8 mouse cellular contexts compared by ENCODE assay signal in genomic region chr19:44544775-44545174, GRCm38 (mm10). TPM values are rescaled to one million over a fixed set of nuclear protein-coding genes. Genes with fewer than 3 reads are reported as not detected.
A peak's percentile ranks its signal among the peaks of the same experiment; 100 is the strongest.
DNase-seq lines count a peak whose midpoint lies in the region; ATAC-seq lines count a peak whose summit lies in the region.

No protein-coding gene starts in this region.

- H3K9ac ChIP-seq in forebrain, embryonic 14.5 days (ENCODE audit: low read length): no peak overlapping the region
- no peak overlapping the region for H3K9ac ChIP-seq in forebrain, embryonic 12.5 days
- no peak overlapping the region for H3K9ac ChIP-seq in limb, embryonic 12.5 days (replicated peaks)
- no peak overlapping the region for H3K9ac ChIP-seq in midbrain, embryonic 14.5 days (replicated peaks; ENCODE audit: low read length)

- peaks cover 3% of the 10 kb centered on the region; the same call in 1 of the 2 replicates for H3K4me1 ChIP-seq in forebrain, embryonic 14.5 days (ENCODE audit: control insufficient read depth, insufficient read depth, low read length)
- H3K4me1 ChIP-seq in forebrain, embryonic 12.5 days: peaks cover 7% of the 10 kb centered on the region
- H3K4me1 ChIP-seq in limb, embryonic 12.5 days (replicated peaks): peaks cover 7% of the 10 kb centered on the region
- peaks cover 6% of the 10 kb centered on the region; the same call in 1 of the 2 replicates for H3K4me1 ChIP-seq in midbrain, embryonic 14.5 days (ENCODE audit: control insufficient read depth, insufficient read depth, low read length)

- H3K27me3 ChIP-seq in forebrain, embryonic 14.5 days (replicated peaks; ENCODE audit: control insufficient read depth, insufficient read depth, low read length): peaks cover 20% of the 10 kb centered on the region
- peaks cover 46% of the 10 kb centered on the region for H3K27me3 ChIP-seq in forebrain, embryonic 12.5 days
- peaks cover 19% of the 10 kb centered on the region for H3K27me3 ChIP-seq in limb, embryonic 12.5 days
- peaks cover 27% of the 10 kb centered on the region for H3K27me3 ChIP-seq in midbrain, embryonic 14.5 days (ENCODE audit: control insufficient read depth, insufficient read depth, low read length)

- peak; percentile 91 for DNase-seq in forebrain, embryonic 14.5 days (ENCODE audit: low spot score)
- peak; percentile 72 to 79 for DNase-seq in cerebellum, postnatal 36 days
- DNase-seq in heart, adult 18-20 months: peak; percentile 76 to 91
- DNase-seq in kidney, adult 18-20 months: peak; percentile 79
- peak; percentile 93 for DNase-seq in midbrain, embryonic 14.5 days
- peak; percentile 54 to 87 for DNase-seq in spleen, postnatal 10 days (ENCODE audit: low spot score in 2 of 2)

- H3K4me2 ChIP-seq in forebrain, embryonic 14.5 days (ENCODE audit: low read length): peak overlapping the region; percentile 48; the same call in 1 of the 2 replicates
- H3K4me2 ChIP-seq in forebrain, embryonic 12.5 days: no peak overlapping the region
- peak overlapping the region; percentile 92 for H3K4me2 ChIP-seq in limb, embryonic 12.5 days
- H3K4me2 ChIP-seq in midbrain, embryonic 14.5 days (ENCODE audit: low read length): peak overlapping the region; percentile 61

- ATAC-seq in forebrain, embryonic 14.5 days: peak; percentile 52; the same call in 1 of the 2 replicates
- ATAC-seq in forebrain, embryonic 12.5 days (ENCODE audit: low FRiP score): no peak
- ATAC-seq in limb, embryonic 12.5 days (ENCODE audit: insufficient number of reproducible peaks, insufficient read depth, low FRiP score, low TSS enrichment, low read depth): no peak
- no peak; the same call in 1 of the 2 replicates for ATAC-seq in midbrain, embryonic 14.5 days (ENCODE audit: low FRiP score, low TSS enrichment)

- no peak overlapping the region for H3K4me3 ChIP-seq in forebrain, embryonic 14.5 days (ENCODE audit: low read depth, low read length)
- H3K4me3 ChIP-seq in forebrain, embryonic 12.5 days (replicated peaks): no peak overlapping the region; the same call in 1 of the 2 replicates
- H3K4me3 ChIP-seq in limb, embryonic 12.5 days (replicated peaks): peak overlapping the region; percentile 52; the same call in 1 of the 2 replicates
- peak overlapping the region; percentile 40; the same call in 1 of the 2 replicates for H3K4me3 ChIP-seq in midbrain, embryonic 14.5 days (replicated peaks; ENCODE audit: low read depth, low read length)

- 0 out of 2 replicates have a peak, but pooled peaks cover 3% of the 10 kb centered on the region for H3K9me3 ChIP-seq in forebrain, embryonic 14.5 days (replicated peaks; ENCODE audit: control insufficient read depth, low read length)
- H3K9me3 ChIP-seq in forebrain, embryonic 12.5 days: peaks cover 15% of the 10 kb centered on the region
- H3K9me3 ChIP-seq in limb, embryonic 12.5 days: peaks cover 18% of the 10 kb centered on the region; the same call in 1 of the 2 replicates
- 0 out of 2 replicates have a peak, but pooled peaks cover 4% of the 10 kb centered on the region for H3K9me3 ChIP-seq in midbrain, embryonic 14.5 days (ENCODE audit: control insufficient read depth, low read length)

- WGBS in forebrain, embryonic 14.5 days: 2% methylated on average over 13 of the region's 13 CpGs
- WGBS in forebrain, embryonic 12.5 days: 3% methylated on average over 13 of the region's 13 CpGs
- WGBS in limb, embryonic 12.5 days: 3% methylated on average over 13 of the region's 13 CpGs
- WGBS in midbrain, embryonic 14.5 days: 2% methylated on average over 13 of the region's 13 CpGs

- peaks cover 16% of the 10 kb centered on the region for H3K36me3 ChIP-seq in forebrain, embryonic 14.5 days (ENCODE audit: control insufficient read depth, insufficient read depth, low read length)
- H3K36me3 ChIP-seq in forebrain, embryonic 12.5 days (replicated peaks): peaks cover 18% of the 10 kb centered on the region
- peaks cover 23% of the 10 kb centered on the region for H3K36me3 ChIP-seq in limb, embryonic 12.5 days
- H3K36me3 ChIP-seq in midbrain, embryonic 14.5 days (ENCODE audit: control insufficient read depth, insufficient read depth, low read length): peaks cover 20% of the 10 kb centered on the region

- no peak overlapping the region for H3K27ac ChIP-seq in forebrain, embryonic 14.5 days (ENCODE audit: low read depth, low read length)
- no peak overlapping the region for H3K27ac ChIP-seq in forebrain, embryonic 12.5 days
- H3K27ac ChIP-seq in limb, embryonic 12.5 days: no peak overlapping the region
- H3K27ac ChIP-seq in midbrain, embryonic 14.5 days (replicated peaks; ENCODE audit: low read depth, low read length): no peak overlapping the region

RNA-seq across cellular contexts. Expression of gene Sec31b, which starts 0.9 kb away (rescaled TPM):
- polyA plus RNA-seq in forebrain, embryonic 14.5 days (2014; fragmentation: Nextera tagmentation; extraction: Ambion mirVana): 0.10 and 0.17 TPM in 2 replicates
- polyA plus RNA-seq in forebrain, embryonic 12.5 days (2016; fragmentation: Nextera tagmentation; extraction: Ambion mirVana): 0.36 and 0.42 TPM in 2 replicates
- total RNA-seq in heart, adult 18-20 months (2021): 10 to 100 TPM in 1 of 2 experiments, 1 to 10 TPM in 1; 9.4 to 10.2 TPM
- polyA plus RNA-seq in limb, embryonic 12.5 days (2016; fragmentation: Nextera tagmentation; extraction: Ambion mirVana): 0.42 and 0.75 TPM in 2 replicates
- 0.05 and 0.12 TPM in 2 replicates for polyA plus RNA-seq in midbrain, embryonic 14.5 days (2014; fragmentation: Nextera tagmentation; extraction: Ambion mirVana)

RNA-seq across cellular contexts. Expression of gene Gm20538, which starts 7.9 kb away (rescaled TPM):
- polyA plus RNA-seq in forebrain, embryonic 14.5 days (2014; fragmentation: Nextera tagmentation; extraction: Ambion mirVana): not detected in 2 replicates
- not detected in 2 replicates for polyA plus RNA-seq in forebrain, embryonic 12.5 days (2016; fragmentation: Nextera tagmentation; extraction: Ambion mirVana)
- not detected for total RNA-seq in heart, adult 18-20 months (2021)
- not detected in 2 replicates for polyA plus RNA-seq in limb, embryonic 12.5 days (2016; fragmentation: Nextera tagmentation; extraction: Ambion mirVana)
- polyA plus RNA-seq in midbrain, embryonic 14.5 days (2014; fragmentation: Nextera tagmentation; extraction: Ambion mirVana): not detected in 2 replicates

RNA-seq across cellular contexts. Expression of gene Ndufb8, which starts 10.5 kb away (rescaled TPM):
- polyA plus RNA-seq in forebrain, embryonic 14.5 days (2014; fragmentation: Nextera tagmentation; extraction: Ambion mirVana): 509 and 616 TPM in 2 replicates
- 378 and 384 TPM in 2 replicates for polyA plus RNA-seq in forebrain, embryonic 12.5 days (2016; fragmentation: Nextera tagmentation; extraction: Ambion mirVana)
- total RNA-seq in heart, adult 18-20 months (2021): 1,000 to 10,000 TPM; 1,929 to 2,019 TPM
- polyA plus RNA-seq in limb, embryonic 12.5 days (2016; fragmentation: Nextera tagmentation; extraction: Ambion mirVana): 499 and 524 TPM in 2 replicates
- polyA plus RNA-seq in midbrain, embryonic 14.5 days (2014; fragmentation: Nextera tagmentation; extraction: Ambion mirVana): 566 and 729 TPM in 2 replicates

RNA-seq across cellular contexts. Expression of gene Hif1an, which starts 17.9 kb away (rescaled TPM):
- 16.1 and 21.1 TPM in 2 replicates for polyA plus RNA-seq in forebrain, embryonic 14.5 days (2014; fragmentation: Nextera tagmentation; extraction: Ambion mirVana)
- polyA plus RNA-seq in forebrain, embryonic 12.5 days (2016; fragmentation: Nextera tagmentation; extraction: Ambion mirVana): 46.5 and 48.9 TPM in 2 replicates
- 10 to 100 TPM; 57.1 to 58.1 TPM for total RNA-seq in heart, adult 18-20 months (2021)
- polyA plus RNA-seq in limb, embryonic 12.5 days (2016; fragmentation: Nextera tagmentation; extraction: Ambion mirVana): 46.5 and 47.2 TPM in 2 replicates
- 21.1 and 21.7 TPM in 2 replicates for polyA plus RNA-seq in midbrain, embryonic 14.5 days (2014; fragmentation: Nextera tagmentation; extraction: Ambion mirVana)

RNA-seq across cellular contexts. Expression of gene Wnt8b, which starts 51.5 kb away (rescaled TPM):
- polyA plus RNA-seq in forebrain, embryonic 14.5 days (2014; fragmentation: Nextera tagmentation; extraction: Ambion mirVana): 3.3 and 4.0 TPM in 2 replicates
- 24.4 and 36.8 TPM in 2 replicates for polyA plus RNA-seq in forebrain, embryonic 12.5 days (2016; fragmentation: Nextera tagmentation; extraction: Ambion mirVana)
- not detected for total RNA-seq in heart, adult 18-20 months (2021)
- polyA plus RNA-seq in limb, embryonic 12.5 days (2016; fragmentation: Nextera tagmentation; extraction: Ambion mirVana): not detected in 2 replicates
- 0.54 and 1.2 TPM in 2 replicates for polyA plus RNA-seq in midbrain, embryonic 14.5 days (2014; fragmentation: Nextera tagmentation; extraction: Ambion mirVana)

Comparison
In these comparisons a context has a peak if more than half of its experiments do, and no peak if none do; other contexts are left out.
1. H3K4me3 ChIP-seq: peak in limb, embryonic 12.5 days (single experiment) and midbrain, embryonic 14.5 days (single experiment); none in forebrain, embryonic 14.5 days (single experiment) and forebrain, embryonic 12.5 days (single experiment).
2. Peak in every context shown above with its lines, with median percentiles within 50 percentile points of each other: DNase-seq.